Mouse (Mus musculus): ENCODE measurements around the gene Zc3h4. TPM values are rescaled to one million over a fixed set of nuclear protein-coding genes. Genes with fewer than 3 reads are reported as not detected.

Zc3h4 gene
- polyA plus RNA-seq, 1 experiment from 2014 or later, result 12.9 TPM

- TF ChIP-seq CTCF (IDR thresholded peaks at IDR 0.05; ENCODE audit: low read depth), result no peak
- ATAC-seq, result no peak
- no peak overlapping the region for H3K27ac ChIP-seq (ENCODE audit: low read depth, low read length)
- H3K9me3 ChIP-seq (ENCODE audit: control insufficient read depth), result no peaks in the 10 kb centered on the region
- H3K9ac ChIP-seq (ENCODE audit: low read depth, low read length), result no peak overlapping the region
- WGBS, result 87% methylated on average over 5 of the region's 5 CpGs
- no peak overlapping the region for H3K4me3 ChIP-seq (ENCODE audit: low read depth, low read length)
- no peaks in the 10 kb centered on the region for H3K27me3 ChIP-seq (replicated peaks; ENCODE audit: control insufficient read depth, insufficient read depth, low read length)
- peaks cover 9% of the 10 kb centered on the region; the same call in 1 of the 2 replicates for H3K36me3 ChIP-seq (ENCODE audit: control insufficient read depth, insufficient read depth)
- H3K4me2 ChIP-seq (replicated peaks; ENCODE audit: low read depth), result no peak overlapping the region
- no peaks in the 10 kb centered on the region; the same call in 1 of the 2 replicates for H3K4me1 ChIP-seq (replicated peaks; ENCODE audit: control insufficient read depth, insufficient read depth, low read length)
These were observed 55.6 kb downstream of the Zc3h4 start for GRCm38 (mm10) chr7:16456289-16456688.

DNA sequence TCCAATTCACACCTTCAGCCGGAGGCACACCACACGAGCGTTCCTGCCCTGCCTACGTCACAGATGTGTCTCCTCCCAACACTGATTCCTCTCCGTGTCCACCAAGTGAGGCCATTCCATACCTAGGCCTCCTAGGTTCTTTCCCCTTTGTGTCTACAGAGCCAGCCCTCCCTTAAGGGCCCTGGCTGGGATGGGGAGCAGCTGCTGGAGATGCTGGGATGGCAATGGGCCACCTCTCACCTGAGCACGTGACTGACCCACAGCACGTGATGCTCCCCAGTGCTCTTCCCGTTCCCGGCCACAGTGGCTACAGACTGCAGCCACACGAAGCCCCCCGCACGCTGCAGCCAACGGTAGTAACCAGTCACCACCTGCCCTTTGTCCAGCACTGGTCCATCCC is 59.9 kb downstream of the Zc3h4 start:
- Histone ChIP-seq H3K4me2 (replicated peaks; ENCODE audit: low read depth) (no peak overlapping the region), H3K9me3 (ENCODE audit: control insufficient read depth) (no peaks in the 10 kb centered on the region), H3K27me3 (replicated peaks; ENCODE audit: control insufficient read depth, insufficient read depth, low read length) (no peaks in the 10 kb centered on the region), H3K27ac (ENCODE audit: low read depth, low read length) (no peak overlapping the region), H3K36me3 (ENCODE audit: control insufficient read depth, insufficient read depth) (peaks cover under 1% of the 10 kb centered on the region; the same call in 1 of the 2 replicates), H3K4me3 (ENCODE audit: low read depth, low read length) (no peak overlapping the region), H3K9ac (ENCODE audit: low read depth, low read length) (no peak overlapping the region), H3K4me1 (replicated peaks; ENCODE audit: control insufficient read depth, insufficient read depth, low read length) (no peaks in the 10 kb centered on the region)
- WGBS, result 52% methylated on average over 13 of the region's 13 CpGs
- TF ChIP-seq CTCF (IDR thresholded peaks at IDR 0.05; ENCODE audit: low read depth), result no peak
- ATAC-seq, result no peak

GRCm38 (mm10) chr7:16461151-16461550 is 60.4 kb downstream of the Zc3h4 start:
- no peak overlapping the region for H3K4me2 ChIP-seq (replicated peaks; ENCODE audit: low read depth)
- TF ChIP-seq CTCF (IDR thresholded peaks at IDR 0.05; ENCODE audit: low read depth), result no peak
- H3K36me3 ChIP-seq (ENCODE audit: control insufficient read depth, insufficient read depth), result no peaks in the 10 kb centered on the region
- H3K9me3 ChIP-seq (ENCODE audit: control insufficient read depth), result no peaks in the 10 kb centered on the region
- H3K27me3 ChIP-seq (replicated peaks; ENCODE audit: control insufficient read depth, insufficient read depth, low read length), result no peaks in the 10 kb centered on the region
- H3K27ac ChIP-seq (ENCODE audit: low read depth, low read length), result no peak overlapping the region
- no peaks in the 10 kb centered on the region for H3K4me1 ChIP-seq (replicated peaks; ENCODE audit: control insufficient read depth, insufficient read depth, low read length)
- H3K9ac ChIP-seq (ENCODE audit: low read depth, low read length), result no peak overlapping the region
- WGBS, result 61% methylated on average over 6 of the region's 6 CpGs
- ATAC-seq, result no peak
- no peak overlapping the region for H3K4me3 ChIP-seq (ENCODE audit: low read depth, low read length)

DNA sequence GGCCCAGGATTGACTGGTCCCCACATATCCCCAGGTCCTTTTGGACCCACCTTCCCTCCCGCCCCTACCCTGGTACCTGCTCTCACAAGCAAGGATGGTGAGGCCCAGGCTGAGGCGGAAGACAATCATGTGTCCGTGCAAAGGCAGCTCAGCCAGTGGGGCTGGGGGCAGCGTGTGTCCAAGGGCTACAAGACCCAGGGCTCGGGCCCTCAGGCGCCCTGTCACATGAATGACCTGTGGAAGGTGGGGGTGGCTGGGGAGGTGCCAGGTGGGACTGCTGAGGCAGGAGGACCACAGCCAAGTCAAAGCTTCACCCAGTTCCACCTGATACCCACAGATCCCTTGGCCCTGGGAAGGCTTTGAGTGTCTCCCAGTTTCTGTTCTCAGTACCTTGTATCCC is 61.0 kb downstream of the Zc3h4 start:
- Histone ChIP-seq H3K9me3 (ENCODE audit: control insufficient read depth) (no peaks in the 10 kb centered on the region), H3K4me1 (replicated peaks; ENCODE audit: control insufficient read depth, insufficient read depth, low read length) (no peaks in the 10 kb centered on the region), H3K27me3 (replicated peaks; ENCODE audit: control insufficient read depth, insufficient read depth, low read length) (no peaks in the 10 kb centered on the region), H3K36me3 (ENCODE audit: control insufficient read depth, insufficient read depth) (no peaks in the 10 kb centered on the region), H3K27ac (ENCODE audit: low read depth, low read length) (no peak overlapping the region), H3K4me3 (ENCODE audit: low read depth, low read length) (no peak overlapping the region), H3K9ac (ENCODE audit: low read depth, low read length) (no peak overlapping the region), H3K4me2 (replicated peaks; ENCODE audit: low read depth) (no peak overlapping the region)
- no peak for TF ChIP-seq CTCF (IDR thresholded peaks at IDR 0.05; ENCODE audit: low read depth)
- no peak for ATAC-seq
- WGBS, result 72% methylated on average over 6 of the region's 6 CpGs

GRCm38 (mm10) chr7:16463214-16463613 is 62.5 kb downstream of the Zc3h4 start:
- WGBS, result 3% methylated on average over 14 of the region's 14 CpGs
- H3K4me2 ChIP-seq (replicated peaks; ENCODE audit: low read depth), result no peak overlapping the region
- no peaks in the 10 kb centered on the region for H3K36me3 ChIP-seq (ENCODE audit: control insufficient read depth, insufficient read depth)
- H3K4me3 ChIP-seq (ENCODE audit: low read depth, low read length), result no peak overlapping the region
- TF ChIP-seq CTCF (IDR thresholded peaks at IDR 0.05; ENCODE audit: low read depth), result peak; percentile 97
- H3K9ac ChIP-seq (ENCODE audit: low read depth, low read length), result no peak overlapping the region
- H3K9me3 ChIP-seq (ENCODE audit: control insufficient read depth), result no peaks in the 10 kb centered on the region
- H3K4me1 ChIP-seq (replicated peaks; ENCODE audit: control insufficient read depth, insufficient read depth, low read length), result no peaks in the 10 kb centered on the region
- ATAC-seq, result no peak; the same call in 1 of the 2 replicates
- H3K27ac ChIP-seq (ENCODE audit: low read depth, low read length), result no peak overlapping the region
- H3K27me3 ChIP-seq (replicated peaks; ENCODE audit: control insufficient read depth, insufficient read depth, low read length), result 0 out of 2 replicates have a peak, but pooled peaks cover 4% of the 10 kb centered on the region

DNA sequence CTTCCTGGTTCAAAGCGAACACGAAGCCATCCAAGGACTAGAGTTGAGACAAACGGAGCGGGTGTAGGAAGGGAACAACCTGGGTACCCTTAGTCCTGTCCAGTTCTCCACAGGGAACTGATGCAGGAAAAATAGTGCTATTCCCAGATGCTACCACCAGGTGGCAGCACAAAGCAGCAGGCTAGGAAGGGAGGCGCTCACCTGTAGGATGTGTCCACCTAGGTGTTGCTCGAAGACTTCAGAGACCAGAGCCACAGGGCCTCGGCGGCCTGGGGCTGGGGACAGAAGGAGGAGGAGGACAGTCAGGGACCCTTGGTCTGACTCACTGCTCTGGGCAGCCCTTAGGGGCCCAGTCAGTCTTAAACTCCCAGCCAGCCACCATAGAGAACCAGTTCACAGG is 64.5 kb downstream of the Zc3h4 start:
- H3K4me3 ChIP-seq (ENCODE audit: low read depth, low read length), result no peak overlapping the region
- WGBS, result 9% methylated on average over 8 of the region's 8 CpGs
- no peak overlapping the region for H3K9ac ChIP-seq (ENCODE audit: low read depth, low read length)
- no peaks in the 10 kb centered on the region for H3K9me3 ChIP-seq (ENCODE audit: control insufficient read depth)
- H3K4me1 ChIP-seq (replicated peaks; ENCODE audit: control insufficient read depth, insufficient read depth, low read length), result no peaks in the 10 kb centered on the region
- no peak overlapping the region for H3K4me2 ChIP-seq (replicated peaks; ENCODE audit: low read depth)
- no peaks in the 10 kb centered on the region for H3K36me3 ChIP-seq (ENCODE audit: control insufficient read depth, insufficient read depth)
- ATAC-seq, result peak; percentile 36; the same call in 1 of the 2 replicates
- TF ChIP-seq CTCF (IDR thresholded peaks at IDR 0.05; ENCODE audit: low read depth), result peak; percentile 95
- no peak overlapping the region for H3K27ac ChIP-seq (ENCODE audit: low read depth, low read length)
- H3K27me3 ChIP-seq (replicated peaks; ENCODE audit: control insufficient read depth, insufficient read depth, low read length), result 0 out of 2 replicates have a peak, but pooled peaks cover 4% of the 10 kb centered on the region

- H3K4me2 ChIP-seq (replicated peaks; ENCODE audit: low read depth), result no peak overlapping the region
- H3K9me3 ChIP-seq (ENCODE audit: control insufficient read depth), result no peaks in the 10 kb centered on the region
- no peak for TF ChIP-seq CTCF (IDR thresholded peaks at IDR 0.05; ENCODE audit: low read depth)
- no peak for ATAC-seq
- no peaks in the 10 kb centered on the region for H3K4me1 ChIP-seq (replicated peaks; ENCODE audit: control insufficient read depth, insufficient read depth, low read length)
- no peak overlapping the region for H3K9ac ChIP-seq (ENCODE audit: low read depth, low read length)
- H3K27me3 ChIP-seq (replicated peaks; ENCODE audit: control insufficient read depth, insufficient read depth, low read length), result 0 out of 2 replicates have a peak, but pooled peaks cover 4% of the 10 kb centered on the region
- no peaks in the 10 kb centered on the region for H3K36me3 ChIP-seq (ENCODE audit: control insufficient read depth, insufficient read depth)
- no peak overlapping the region for H3K4me3 ChIP-seq (ENCODE audit: low read depth, low read length)
- H3K27ac ChIP-seq (ENCODE audit: low read depth, low read length), result no peak overlapping the region
- 91% methylated on average over 5 of the region's 5 CpGs for WGBS
These were observed 64.9 kb downstream of the Zc3h4 start for GRCm38 (mm10) chr7:16465568-16465967.
